Mouse (Mus musculus): ENCODE measurements at regions not wholly inside any gene's neighbourhood (a gene's known extent, or its start where the extent isn't known, plus 50 kb on each side); places are given as distances from the start of the nearest gene placed in this dataset.
"Not testable (repeated sequence)": the region's sequence is repeated elsewhere in the genome, so short reads cannot be mapped to it uniquely, and the experiment has no call there.

DNA sequence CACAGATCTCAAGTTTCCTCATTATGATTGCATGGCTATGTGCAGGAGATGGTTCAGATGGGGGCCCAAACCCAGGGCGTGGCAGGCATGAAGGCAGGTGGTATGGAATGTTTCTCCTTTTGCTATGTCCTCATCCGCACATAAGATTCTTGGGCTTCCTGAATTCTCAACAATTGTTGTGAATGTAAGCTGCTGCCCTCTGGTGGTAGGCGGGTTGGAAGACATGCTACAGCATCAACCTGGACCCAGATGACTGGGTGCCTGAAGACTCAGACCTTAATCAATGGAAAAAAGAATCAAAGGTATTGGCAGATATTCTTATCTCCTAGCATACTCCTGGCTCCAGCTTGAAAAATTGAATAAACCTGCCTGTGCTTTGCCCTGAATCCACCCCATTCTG lies 211.3 kb upstream of the Gm4985 start:
- DNase-seq = peak; percentile 4

DNA sequence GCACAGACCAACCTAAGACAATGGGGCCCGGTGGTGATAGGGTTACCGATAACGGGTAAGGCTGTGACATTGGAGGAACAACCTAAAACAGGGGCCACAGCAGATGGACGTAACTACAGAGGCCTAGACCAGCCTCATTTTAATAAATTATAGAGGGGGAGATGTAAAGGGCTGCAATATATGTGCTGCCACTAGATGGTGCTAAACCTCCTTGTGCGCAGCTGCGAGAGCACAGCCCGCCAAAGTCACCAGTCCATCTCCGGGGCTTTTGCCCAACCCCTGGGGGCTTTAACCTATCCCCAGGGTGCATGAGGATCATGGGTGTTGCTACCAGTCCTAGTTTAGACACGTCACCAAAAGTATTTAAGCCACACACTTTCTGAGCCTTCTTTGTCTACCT lies 202.9 kb upstream of the Gm4985 start:
- not testable (repeated sequence) for DNase-seq

DNA sequence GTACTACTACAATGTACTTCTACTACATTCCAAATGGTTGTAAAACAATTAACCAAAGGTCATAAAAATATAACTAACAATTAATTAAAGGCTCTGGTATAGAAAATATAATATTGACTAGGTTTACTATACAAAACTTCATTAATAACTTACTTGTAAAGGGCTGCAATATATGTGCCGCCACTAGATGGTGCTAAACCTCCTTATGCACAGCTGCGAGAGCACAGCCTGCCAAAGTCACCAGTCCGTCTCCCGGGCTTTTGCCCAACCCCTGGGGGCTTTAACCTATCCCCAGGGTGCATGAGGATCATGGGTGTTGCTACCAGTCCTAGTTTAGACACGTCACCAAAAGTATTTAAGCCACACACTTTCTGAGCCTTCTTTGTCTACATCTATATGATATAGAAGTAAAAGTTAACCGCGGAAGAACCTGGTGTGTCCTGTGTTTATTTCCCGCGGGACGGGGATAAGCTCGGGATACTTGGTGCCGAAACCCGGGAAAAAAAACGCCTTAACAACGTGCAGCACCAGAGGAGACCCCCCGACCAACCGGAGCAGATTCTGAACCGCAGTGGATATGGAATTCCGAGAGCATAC lies 194.6 kb upstream of the Gm4985 start:
- not testable (repeated sequence) for DNase-seq

Measured in adrenal gland, postnatal 25 days (tissue).